Mouse (Mus musculus): ENCODE measurements around the gene 5730480H06Rik. TPM values are rescaled to one million over a fixed set of nuclear protein-coding genes. Genes with fewer than 3 reads are reported as not detected.

5730480H06Rik gene
- 25.0 and 26.0 TPM in 2 replicates for polyA plus RNA-seq (2016; fragmentation: Nextera tagmentation; extraction: Ambion mirVana)

GRCm38 (mm10) chr5:48327652-48328051 lies at the start of gene 5730480H06Rik:
5730480H06Rik (plus strand) TSS chr5:48327952.
- H3K36me3 ChIP-seq = no peaks in the 10 kb centered on the region
- WGBS = 91% methylated on average over 8 of the region's 8 CpGs
- H3K4me3 ChIP-seq = no peak within 1 kb of the TSS
- no peaks in the 10 kb centered on the region for H3K27me3 ChIP-seq (replicated peaks)
- no peak within 1 kb of the TSS for H3K9ac ChIP-seq
- ATAC-seq (ENCODE audit: low FRiP score, low read depth) = no peak
- H3K9me3 ChIP-seq = no peaks in the 10 kb centered on the region
- H3K27ac ChIP-seq = no peak within 1 kb of the TSS
- H3K4me1 ChIP-seq = no peaks in the 10 kb centered on the region
- H3K4me2 ChIP-seq (replicated peaks) = no peak within 1 kb of the TSS

- no peak overlapping the region for H3K4me3 ChIP-seq
- H3K9ac ChIP-seq = no peak overlapping the region
- 87% methylated on average over 3 of the region's 3 CpGs for WGBS
- H3K36me3 ChIP-seq = peaks cover 14% of the 10 kb centered on the region
- no peak overlapping the region for H3K27ac ChIP-seq
- ATAC-seq (ENCODE audit: low FRiP score, low read depth) = no peak
- no peaks in the 10 kb centered on the region for H3K4me1 ChIP-seq
- no peak overlapping the region for H3K4me2 ChIP-seq (replicated peaks)
- no peaks in the 10 kb centered on the region for H3K9me3 ChIP-seq
- no peaks in the 10 kb centered on the region for H3K27me3 ChIP-seq (replicated peaks)
These were observed 26.6 kb upstream of the 5730480H06Rik start for GRCm38 (mm10) chr5:48301186-48301585.

- H3K9ac ChIP-seq = no peak overlapping the region
- H3K4me3 ChIP-seq = no peak overlapping the region
- H3K27ac ChIP-seq = no peak overlapping the region
- H3K4me2 ChIP-seq (replicated peaks) = no peak overlapping the region
- no peak for ATAC-seq (ENCODE audit: low FRiP score, low read depth)
- no peaks in the 10 kb centered on the region for H3K27me3 ChIP-seq (replicated peaks)
- 77% methylated on average over 6 of the region's 6 CpGs for WGBS
- H3K36me3 ChIP-seq = no peaks in the 10 kb centered on the region
- no peaks in the 10 kb centered on the region for H3K9me3 ChIP-seq
- H3K4me1 ChIP-seq = no peaks in the 10 kb centered on the region
These were observed 12.6 kb upstream of the 5730480H06Rik start for GRCm38 (mm10) chr5:48315057-48315602.

GRCm38 (mm10) chr5:48320597-48320996 lies 7.2 kb upstream of the 5730480H06Rik start:
- Histone ChIP-seq H3K36me3 (no peaks in the 10 kb centered on the region), H3K9me3 (no peaks in the 10 kb centered on the region), H3K27me3 (replicated peaks) (no peaks in the 10 kb centered on the region), H3K27ac (no peak overlapping the region), H3K9ac (no peak overlapping the region), H3K4me1 (no peaks in the 10 kb centered on the region), H3K4me3 (no peak overlapping the region), H3K4me2 (replicated peaks) (no peak overlapping the region)
- ATAC-seq (ENCODE audit: low FRiP score, low read depth) = no peak
- 52% methylated on average over 4 of the region's 4 CpGs for WGBS

DNA sequence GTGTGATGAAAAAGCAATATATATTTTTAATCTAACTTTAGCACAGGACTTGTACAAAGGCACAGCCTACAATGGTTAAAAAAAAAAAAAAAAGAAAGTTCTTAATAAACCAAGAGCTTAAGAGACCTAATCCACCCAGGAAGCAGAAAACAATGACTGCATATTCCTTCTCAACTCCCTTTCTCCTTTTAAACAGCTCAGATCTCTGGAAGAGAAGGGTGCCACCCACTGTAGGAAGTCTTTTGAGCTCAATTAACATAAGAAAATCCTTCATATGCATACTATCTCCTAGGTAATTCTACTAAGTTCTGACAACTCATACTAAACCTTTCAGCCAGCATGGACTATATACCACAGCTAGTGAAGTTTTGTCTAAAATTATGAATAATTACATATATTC lies 1.5 kb upstream of the 5730480H06Rik start:
- no peak overlapping the region for H3K4me3 ChIP-seq
- no peak for ATAC-seq (ENCODE audit: low FRiP score, low read depth)
- no peaks in the 10 kb centered on the region for H3K9me3 ChIP-seq
- H3K9ac ChIP-seq = no peak overlapping the region
- no peak overlapping the region for H3K27ac ChIP-seq
- no peaks in the 10 kb centered on the region for H3K27me3 ChIP-seq (replicated peaks)
- H3K4me1 ChIP-seq = no peaks in the 10 kb centered on the region
- H3K4me2 ChIP-seq (replicated peaks) = no peak overlapping the region
- H3K36me3 ChIP-seq = no peaks in the 10 kb centered on the region

DNA sequence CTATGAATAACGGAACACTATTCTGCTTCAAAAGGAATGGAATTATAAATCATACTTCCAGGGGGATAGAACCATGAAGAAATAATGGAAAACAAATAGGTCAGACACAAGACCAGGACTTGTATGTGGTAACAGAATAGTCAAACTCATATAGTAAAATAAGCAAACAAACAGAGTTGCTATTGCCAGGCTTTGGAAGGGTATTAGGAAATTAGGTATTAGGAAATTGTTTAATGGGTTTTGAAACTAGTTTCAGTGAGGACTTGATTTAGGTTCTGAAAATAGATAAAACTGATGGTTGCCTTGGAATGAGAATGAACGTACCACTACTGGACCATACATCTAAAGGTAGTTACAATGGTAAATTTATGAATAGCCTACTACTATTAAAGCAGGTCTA lies 2.0 kb downstream of the 5730480H06Rik start:
- Histone ChIP-seq H3K4me3 (no peak overlapping the region), H3K4me1 (0 out of 2 replicates have a peak, but pooled peaks cover 4% of the 10 kb centered on the region), H3K9me3 (no peaks in the 10 kb centered on the region), H3K36me3 (no peaks in the 10 kb centered on the region), H3K27ac (no peak overlapping the region), H3K9ac (no peak overlapping the region), H3K27me3 (replicated peaks) (no peaks in the 10 kb centered on the region), H3K4me2 (replicated peaks) (no peak overlapping the region)
- ATAC-seq (ENCODE audit: low FRiP score, low read depth) = no peak
- WGBS = 89% methylated on average over 2 of the region's 2 CpGs

DNA sequence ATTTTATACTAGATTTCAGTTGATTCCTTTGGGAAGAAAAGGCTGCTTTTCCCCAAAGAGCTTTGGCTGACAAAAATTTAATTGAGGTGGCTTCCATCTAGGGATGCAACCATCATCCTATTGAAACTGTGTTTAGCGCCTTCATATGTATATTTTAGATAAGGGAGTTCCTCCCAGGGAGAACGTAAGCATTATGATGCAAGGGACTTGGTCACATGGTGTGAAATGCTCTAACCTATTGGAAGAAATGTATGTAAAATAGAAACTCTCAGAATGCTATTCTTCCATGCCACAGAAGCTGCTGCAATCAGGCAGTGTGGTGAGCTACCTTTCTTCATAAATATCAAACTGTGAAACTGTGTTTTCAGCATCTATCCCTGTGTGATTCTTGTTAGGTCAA lies 3.1 kb downstream of the 5730480H06Rik start:
- H3K9me3 ChIP-seq = no peaks in the 10 kb centered on the region
- H3K36me3 ChIP-seq = no peaks in the 10 kb centered on the region
- no peak overlapping the region for H3K4me2 ChIP-seq (replicated peaks)
- WGBS = 84% methylated on average over 2 of the region's 2 CpGs
- no peak overlapping the region for H3K9ac ChIP-seq
- no peak for ATAC-seq (ENCODE audit: low FRiP score, low read depth)
- 0 out of 2 replicates have a peak, but pooled peaks cover 4% of the 10 kb centered on the region for H3K4me1 ChIP-seq
- H3K4me3 ChIP-seq = no peak overlapping the region
- H3K27ac ChIP-seq = no peak overlapping the region
- no peaks in the 10 kb centered on the region for H3K27me3 ChIP-seq (replicated peaks)

GRCm38 (mm10) chr5:48331441-48331840 lies 3.7 kb downstream of the 5730480H06Rik start:
- no peak for ATAC-seq (ENCODE audit: low FRiP score, low read depth)
- no peak overlapping the region for H3K9ac ChIP-seq
- H3K4me3 ChIP-seq = no peak overlapping the region
- 60% methylated on average over 5 of the region's 5 CpGs for WGBS
- no peaks in the 10 kb centered on the region for H3K36me3 ChIP-seq
- H3K27me3 ChIP-seq (replicated peaks) = no peaks in the 10 kb centered on the region
- 0 out of 2 replicates have a peak, but pooled peaks cover 4% of the 10 kb centered on the region for H3K4me1 ChIP-seq
- H3K9me3 ChIP-seq = no peaks in the 10 kb centered on the region
- no peak overlapping the region for H3K4me2 ChIP-seq (replicated peaks)
- H3K27ac ChIP-seq = no peak overlapping the region

DNA sequence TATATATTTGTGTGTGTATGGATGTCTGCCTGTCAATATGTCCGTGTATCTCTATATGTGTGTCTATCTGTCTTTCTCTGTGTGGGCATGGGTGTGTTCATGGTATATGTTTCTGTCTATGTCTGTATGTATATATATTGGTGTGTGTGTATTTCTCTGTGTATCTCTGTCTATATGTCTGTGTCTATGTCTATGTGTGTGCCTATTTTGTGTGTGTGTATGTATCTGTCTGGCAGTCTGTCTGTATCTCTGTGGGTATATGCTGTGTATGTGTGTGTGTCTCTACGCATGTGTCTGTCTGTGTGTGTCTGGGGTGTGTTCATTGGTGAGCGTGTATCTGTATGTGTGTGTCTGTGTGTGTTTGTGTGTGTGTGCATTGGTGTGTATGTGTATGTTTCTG lies 5.7 kb downstream of the 5730480H06Rik start:
- 0 out of 2 replicates have a peak, but pooled peaks cover 4% of the 10 kb centered on the region for H3K4me1 ChIP-seq
- H3K36me3 ChIP-seq = no peaks in the 10 kb centered on the region
- no peak overlapping the region for H3K4me2 ChIP-seq (replicated peaks)
- no peak overlapping the region for H3K9ac ChIP-seq
- H3K27me3 ChIP-seq (replicated peaks) = no peaks in the 10 kb centered on the region
- H3K27ac ChIP-seq = no peak overlapping the region
- ATAC-seq (ENCODE audit: low FRiP score, low read depth) = no peak
- H3K4me3 ChIP-seq = no peak overlapping the region
- WGBS = 84% methylated on average over 3 of the region's 3 CpGs
- H3K9me3 ChIP-seq = no peaks in the 10 kb centered on the region

GRCm38 (mm10) chr5:48333884-48334513 lies 6.2 kb downstream of the 5730480H06Rik start:
- no peak overlapping the region for H3K9ac ChIP-seq
- peak; percentile 41; the same call in 1 of the 2 replicates for ATAC-seq (ENCODE audit: low FRiP score, low read depth)
- 10% methylated on average over 9 of the region's 9 CpGs for WGBS
- 0 out of 2 replicates have a peak, but pooled peaks cover 4% of the 10 kb centered on the region for H3K4me1 ChIP-seq
- H3K4me2 ChIP-seq (replicated peaks) = no peak overlapping the region
- no peaks in the 10 kb centered on the region for H3K9me3 ChIP-seq
- no peak overlapping the region for H3K4me3 ChIP-seq
- no peak overlapping the region for H3K27ac ChIP-seq
- H3K27me3 ChIP-seq (replicated peaks) = no peaks in the 10 kb centered on the region
- H3K36me3 ChIP-seq = no peaks in the 10 kb centered on the region

GRCm38 (mm10) chr5:48340808-48341433 lies 13.2 kb downstream of the 5730480H06Rik start:
- Histone ChIP-seq H3K9ac (no peak overlapping the region), H3K4me3 (no peak overlapping the region), H3K9me3 (no peaks in the 10 kb centered on the region), H3K4me2 (replicated peaks) (no peak overlapping the region), H3K27me3 (replicated peaks) (no peaks in the 10 kb centered on the region), H3K36me3 (no peaks in the 10 kb centered on the region), H3K27ac (no peak overlapping the region), H3K4me1 (no peaks in the 10 kb centered on the region)
- no peak for ATAC-seq (ENCODE audit: low FRiP score, low read depth)
- 47% methylated on average over 7 of the region's 7 CpGs for WGBS

DNA sequence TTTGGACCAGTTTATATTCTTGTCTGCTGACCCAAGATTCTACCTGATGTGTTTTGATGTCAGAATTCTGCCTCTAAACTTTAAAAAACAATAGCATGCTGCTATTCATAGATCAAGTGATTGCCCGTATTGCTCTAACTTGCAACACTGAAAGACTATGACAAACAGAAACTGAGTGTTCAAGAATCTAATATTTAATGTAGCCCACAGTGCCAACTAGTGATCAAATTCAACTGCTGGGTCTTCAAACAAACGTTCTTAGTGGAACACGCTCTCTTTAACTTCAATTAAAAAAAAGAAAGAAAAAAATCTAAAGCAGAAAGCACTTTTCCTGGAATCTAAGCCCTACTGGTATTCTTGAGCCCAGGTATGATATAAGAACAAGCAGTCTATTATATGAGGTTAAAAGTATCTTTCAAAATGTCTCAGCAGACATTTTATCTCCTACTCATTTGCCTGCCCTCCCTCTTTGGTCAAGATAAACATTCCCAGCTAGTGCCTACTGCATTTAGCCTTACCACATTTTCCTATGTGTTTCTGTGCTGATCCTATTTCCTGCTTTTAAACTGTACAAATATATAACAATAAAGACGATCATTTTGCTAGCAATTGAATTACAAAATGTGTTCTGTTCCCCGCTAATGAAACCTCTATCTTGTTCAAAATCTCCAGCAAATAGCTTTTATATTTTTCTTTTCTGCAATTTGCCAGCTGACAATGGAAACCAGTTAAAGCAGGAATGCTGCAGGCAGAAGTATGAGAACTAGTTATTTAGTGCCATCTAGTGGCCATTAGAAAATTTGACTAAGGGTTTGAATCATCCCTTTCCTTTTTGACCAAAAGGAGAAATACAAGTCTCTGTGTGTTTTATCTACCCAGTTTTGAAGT lies 17.6 kb downstream of the 5730480H06Rik start:
- 55% methylated on average over 5 of the region's 5 CpGs for WGBS

More for the DNA sequence above, 17.6 kb downstream of the 5730480H06Rik start:
- Histone ChIP-seq H3K4me3 (no peak overlapping the region), H3K27me3 (replicated peaks) (no peaks in the 10 kb centered on the region), H3K9me3 (no peaks in the 10 kb centered on the region), H3K9ac (no peak overlapping the region), H3K27ac (no peak overlapping the region), H3K4me1 (no peaks in the 10 kb centered on the region), H3K36me3 (no peaks in the 10 kb centered on the region), H3K4me2 (replicated peaks) (no peak overlapping the region)
- peak; percentile 81 for ATAC-seq (ENCODE audit: low FRiP score, low read depth)

Data from neural tube, embryonic 12.5 days (tissue).